Mouse (Mus musculus): ENCODE results near the gene Mrpl42. TPM values are rescaled to one million over a fixed set of nuclear protein-coding genes. Genes with fewer than 3 reads are reported as not detected.

The Mrpl42 gene
- polyA plus RNA-seq, 1 experiment from 2014 or later, result 297 TPM

- H3K27ac ChIP-seq (ENCODE audit: low read depth, low read length), result no peak overlapping the region
- H3K9ac ChIP-seq (ENCODE audit: low read depth, low read length), result no peak overlapping the region
- H3K27me3 ChIP-seq (ENCODE audit: control insufficient read depth, insufficient read depth, low read length), result no peaks in the 10 kb centered on the region
- no peaks in the 10 kb centered on the region for H3K36me3 ChIP-seq (ENCODE audit: control insufficient read depth, insufficient read depth, low read length)
- ATAC-seq (ENCODE audit: low FRiP score) (no peak), DNase-seq (ENCODE audit: low spot score) (no peak)
- no peak overlapping the region for H3K4me3 ChIP-seq (ENCODE audit: low read depth, low read length)
- H3K4me2 ChIP-seq (replicated peaks; ENCODE audit: low read depth, low read length), result no peak overlapping the region
- WGBS, result 82% methylated on average over 5 of the region's 5 CpGs
- H3K4me1 ChIP-seq (replicated peaks; ENCODE audit: control insufficient read depth, insufficient read depth, low read length), result no peaks in the 10 kb centered on the region
- no peaks in the 10 kb centered on the region for H3K9me3 ChIP-seq (ENCODE audit: control insufficient read depth, low read length)
Measured at GRCm38 (mm10) chr10:95526495-95527122, 24.9 kb upstream of the Mrpl42 start.

- H3K9me3 ChIP-seq (ENCODE audit: control insufficient read depth, low read length), result no peaks in the 10 kb centered on the region
- H3K27ac ChIP-seq (ENCODE audit: low read depth, low read length), result no peak overlapping the region
- DNase-seq (ENCODE audit: low spot score) (no peak), ATAC-seq (ENCODE audit: low FRiP score) (no peak)
- no peaks in the 10 kb centered on the region for H3K4me1 ChIP-seq (replicated peaks; ENCODE audit: control insufficient read depth, insufficient read depth, low read length)
- WGBS, result 95% methylated on average over 5 of the region's 5 CpGs
- H3K27me3 ChIP-seq (ENCODE audit: control insufficient read depth, insufficient read depth, low read length), result no peaks in the 10 kb centered on the region
- H3K36me3 ChIP-seq (ENCODE audit: control insufficient read depth, insufficient read depth, low read length), result no peaks in the 10 kb centered on the region
- H3K4me3 ChIP-seq (ENCODE audit: low read depth, low read length), result no peak overlapping the region
- no peak overlapping the region for H3K4me2 ChIP-seq (replicated peaks; ENCODE audit: low read depth, low read length)
- no peak overlapping the region for H3K9ac ChIP-seq (ENCODE audit: low read depth, low read length)
Measured at GRCm38 (mm10) chr10:95525871-95526270, 24.1 kb upstream of the Mrpl42 start.

GRCm38 (mm10) chr10:95525037-95525675, 23.4 kb upstream of the Mrpl42 start:
- H3K9ac ChIP-seq (ENCODE audit: low read depth, low read length), result no peak overlapping the region
- no peak for ATAC-seq (ENCODE audit: low FRiP score)
- no peaks in the 10 kb centered on the region for H3K9me3 ChIP-seq (ENCODE audit: control insufficient read depth, low read length)
- no peak overlapping the region for H3K4me3 ChIP-seq (ENCODE audit: low read depth, low read length)
- no peaks in the 10 kb centered on the region for H3K36me3 ChIP-seq (ENCODE audit: control insufficient read depth, insufficient read depth, low read length)
- no peak overlapping the region for H3K4me2 ChIP-seq (replicated peaks; ENCODE audit: low read depth, low read length)
- no peaks in the 10 kb centered on the region for H3K27me3 ChIP-seq (ENCODE audit: control insufficient read depth, insufficient read depth, low read length)
- H3K27ac ChIP-seq (ENCODE audit: low read depth, low read length), result no peak overlapping the region
- 93% methylated on average over 6 of the region's 6 CpGs for WGBS
- no peak for DNase-seq (ENCODE audit: low spot score)
- no peaks in the 10 kb centered on the region for H3K4me1 ChIP-seq (replicated peaks; ENCODE audit: control insufficient read depth, insufficient read depth, low read length)

- Histone ChIP-seq H3K36me3 (ENCODE audit: control insufficient read depth, insufficient read depth, low read length) (no peaks in the 10 kb centered on the region), H3K4me3 (ENCODE audit: low read depth, low read length) (no peak overlapping the region), H3K4me2 (replicated peaks; ENCODE audit: low read depth, low read length) (no peak overlapping the region), H3K9ac (ENCODE audit: low read depth, low read length) (no peak overlapping the region), H3K27me3 (ENCODE audit: control insufficient read depth, insufficient read depth, low read length) (no peaks in the 10 kb centered on the region), H3K9me3 (ENCODE audit: control insufficient read depth, low read length) (no peaks in the 10 kb centered on the region), H3K27ac (ENCODE audit: low read depth, low read length) (no peak overlapping the region), H3K4me1 (replicated peaks; ENCODE audit: control insufficient read depth, insufficient read depth, low read length) (0 out of 2 replicates have a peak, but pooled peaks cover 2% of the 10 kb centered on the region)
- ATAC-seq (ENCODE audit: low FRiP score), result no peak
- WGBS, result 95% methylated on average over 6 of the region's 6 CpGs
- DNase-seq (ENCODE audit: low spot score), result no peak
Measured at GRCm38 (mm10) chr10:95517656-95518055, 15.9 kb upstream of the Mrpl42 start.

- Histone ChIP-seq H3K9me3 (ENCODE audit: control insufficient read depth, low read length) (no peaks in the 10 kb centered on the region), H3K27ac (ENCODE audit: low read depth, low read length) (peak overlapping the region; percentile 99), H3K27me3 (ENCODE audit: control insufficient read depth, insufficient read depth, low read length) (no peaks in the 10 kb centered on the region), H3K4me2 (replicated peaks; ENCODE audit: low read depth, low read length) (peak overlapping the region; percentile 55), H3K4me1 (replicated peaks; ENCODE audit: control insufficient read depth, insufficient read depth, low read length) (0 out of 2 replicates have a peak, but pooled peaks cover 2% of the 10 kb centered on the region), H3K9ac (ENCODE audit: low read depth, low read length) (peak overlapping the region; percentile 96), H3K36me3 (ENCODE audit: control insufficient read depth, insufficient read depth, low read length) (no peaks in the 10 kb centered on the region), H3K4me3 (ENCODE audit: low read depth, low read length) (peak overlapping the region; percentile 99)
- under 1% methylated on average over 37 of the region's 80 CpGs for WGBS
- DNase-seq (ENCODE audit: low spot score) (peak; percentile 65), ATAC-seq (ENCODE audit: low FRiP score) (peak; percentile 80)
Measured at GRCm38 (mm10) chr10:95515293-95515931, 13.7 kb upstream of the Mrpl42 start.

- Histone ChIP-seq H3K4me3 (ENCODE audit: low read depth, low read length) (peak within 1 kb of the TSS; percentile 99), H3K4me2 (replicated peaks; ENCODE audit: low read depth, low read length) (peak within 1 kb of the TSS; percentile 55), H3K4me1 (replicated peaks; ENCODE audit: control insufficient read depth, insufficient read depth, low read length) (0 out of 2 replicates have a peak, but pooled peaks cover 2% of the 10 kb centered on the region), H3K27me3 (ENCODE audit: control insufficient read depth, insufficient read depth, low read length) (no peaks in the 10 kb centered on the region), H3K9ac (ENCODE audit: low read depth, low read length) (peak within 1 kb of the TSS; percentile 96), H3K36me3 (ENCODE audit: control insufficient read depth, insufficient read depth, low read length) (no peaks in the 10 kb centered on the region), H3K27ac (ENCODE audit: low read depth, low read length) (peak within 1 kb of the TSS; percentile 99), H3K9me3 (ENCODE audit: control insufficient read depth, low read length) (no peaks in the 10 kb centered on the region)
- WGBS, result under 1% methylated on average over 67 of the region's 81 CpGs
- DNase-seq (ENCODE audit: low spot score), result peak; percentile 97
- ATAC-seq (ENCODE audit: low FRiP score), result peak; percentile 97
Measured at GRCm38 (mm10) chr10:95514656-95515292, 13.0 kb upstream of the Mrpl42 start, which contains the start of gene Ube2n. Ube2n (plus strand) TSS chr10:95515145.

- DNase-seq (ENCODE audit: low spot score) (peak; percentile 58), ATAC-seq (ENCODE audit: low FRiP score) (peak; percentile 10)
- peak overlapping the region; percentile 99 for H3K27ac ChIP-seq (ENCODE audit: low read depth, low read length)
- no peaks in the 10 kb centered on the region for H3K27me3 ChIP-seq (ENCODE audit: control insufficient read depth, insufficient read depth, low read length)
- H3K9me3 ChIP-seq (ENCODE audit: control insufficient read depth, low read length), result no peaks in the 10 kb centered on the region
- peak overlapping the region; percentile 99 for H3K4me3 ChIP-seq (ENCODE audit: low read depth, low read length)
- H3K4me2 ChIP-seq (replicated peaks; ENCODE audit: low read depth, low read length), result peak overlapping the region; percentile 43
- H3K9ac ChIP-seq (ENCODE audit: low read depth, low read length), result peak overlapping the region; percentile 59
- no peaks in the 10 kb centered on the region for H3K36me3 ChIP-seq (ENCODE audit: control insufficient read depth, insufficient read depth, low read length)
- 31% methylated on average over 15 of the region's 15 CpGs for WGBS
- 0 out of 2 replicates have a peak, but pooled peaks cover 2% of the 10 kb centered on the region for H3K4me1 ChIP-seq (replicated peaks; ENCODE audit: control insufficient read depth, insufficient read depth, low read length)
Measured at GRCm38 (mm10) chr10:95513768-95514556, 12.2 kb upstream of the Mrpl42 start.

GRCm38 (mm10) chr10:95512635-95513034, 10.9 kb upstream of the Mrpl42 start:
- Histone ChIP-seq H3K4me3 (ENCODE audit: low read depth, low read length) (no peak overlapping the region), H3K9ac (ENCODE audit: low read depth, low read length) (no peak overlapping the region), H3K4me1 (replicated peaks; ENCODE audit: control insufficient read depth, insufficient read depth, low read length) (0 out of 2 replicates have a peak, but pooled peaks cover 2% of the 10 kb centered on the region), H3K4me2 (replicated peaks; ENCODE audit: low read depth, low read length) (no peak overlapping the region), H3K9me3 (ENCODE audit: control insufficient read depth, low read length) (no peaks in the 10 kb centered on the region), H3K27ac (ENCODE audit: low read depth, low read length) (no peak overlapping the region), H3K27me3 (ENCODE audit: control insufficient read depth, insufficient read depth, low read length) (no peaks in the 10 kb centered on the region), H3K36me3 (ENCODE audit: control insufficient read depth, insufficient read depth, low read length) (no peaks in the 10 kb centered on the region)
- WGBS, result 81% methylated on average over 8 of the region's 8 CpGs
- ATAC-seq (ENCODE audit: low FRiP score), result no peak
- no peak for DNase-seq (ENCODE audit: low spot score)
